Mouse (Mus musculus) embryonic fibroblast, embryonic 13.5 days (primary cell): Measurements from ENCODE around the gene Tgfbr1.

ENCODE experiments used
- CTCF ChIP-seq: IDR thresholded peaks from 2 replicates; pipeline ENCODE4 v1.5.1; 2011; ENCODE audit warnings: mild to moderate bottlenecking, control low read depth, low read length, moderate library complexity, borderline replicate concordance; ENCODE audit not compliant: insufficient read depth
- POLR2A ChIP-seq: IDR thresholded peaks from 2 replicates; pipeline ENCODE4 v1.6.1; 2011; ENCODE audit warnings: low read depth, mild to moderate bottlenecking, control low read depth, low read length, moderate library complexity

GRCm38 (mm10) chr4:47438956-47439355, 85.9 kb downstream of the Tgfbr1 start:
- no peak for TF ChIP-seq POLR2A
- TF ChIP-seq CTCF = no peak
